Mouse (Mus musculus) hindbrain, postnatal 0 days (tissue): ENCODE measurements at regions not wholly inside any gene's neighbourhood (a gene's known extent, or its start where the extent isn't known, plus 50 kb on each side); places are given as distances from the start of the nearest gene placed in this dataset.

Source experiments
- ATAC-seq: fragments of 200-750 bp; cut with Nextera tagmentation; 2 replicates; pipeline ENCODE4 v1.8.0; 2017; ENCODE audit warnings: mild to moderate bottlenecking, moderate TSS enrichment, moderate library complexity
- DNase-seq: peaks from one replicate; pipeline ENCODE4 v3.0.0-alpha.2; 2015; ENCODE audit warnings: low spot score
- H3K27ac ChIP-seq: fragments of 300-500 bp; sonication (generic); 2 replicates; pipeline ENCODE4 v1.5.1; 2014; ENCODE audit warnings: mild to moderate bottlenecking
- H3K27me3 ChIP-seq: fragments of 300-500 bp; sonication (generic); 2 replicates; pipeline ENCODE4 v1.6.1; 2014; ENCODE audit warnings: low read length, mixed read lengths; ENCODE audit not compliant: insufficient read depth
- H3K36me3 ChIP-seq: fragments of 300-500 bp; sonication (generic); 2 replicates; pipeline ENCODE4 v1.6.1; 2014; ENCODE audit warnings: low read length, mixed read lengths; ENCODE audit not compliant: insufficient read depth
- H3K4me1 ChIP-seq: fragments of 300-500 bp; sonication (generic); 2 replicates; pipeline ENCODE4 v1.6.1; 2014; ENCODE audit warnings: antibody characterized with exemption, low read length, mixed read lengths; ENCODE audit not compliant: insufficient read depth
- H3K4me2 ChIP-seq: fragments of 300-500 bp; sonication (generic); 2 replicates; pipeline ENCODE4 v1.6.1; 2014; ENCODE audit warnings: low read depth, mild to moderate bottlenecking, low read length, moderate library complexity, mixed read lengths
- H3K4me3 ChIP-seq: fragments of 300-500 bp; sonication (generic); 2 replicates; pipeline ENCODE4 v1.5.1; 2014; ENCODE audit warnings: low read length
- H3K9ac ChIP-seq: fragments of 300-500 bp; sonication (generic); replicated peaks from 2 replicates; pipeline ENCODE4 v1.6.1; 2014; ENCODE audit warnings: mild to moderate bottlenecking, low read length, moderate library complexity, mixed read lengths
- H3K9me3 ChIP-seq: fragments of 300-500 bp; sonication (generic); 2 replicates; pipeline ENCODE4 v1.6.1; 2016; ENCODE audit warnings: low read length, mixed read lengths
- CTCF ChIP-seq: IDR thresholded peaks from 2 replicates; pipeline ENCODE4 v1.5.1; 2016; ENCODE audit warnings: antibody characterized with exemption, control low read depth, low read depth
- WGBS: fragments of 180-500 bp; shearing (Covaris S2); extraction: QIAGEN DNeasy Blood & Tissue Kit; methylation state at CpG from one replicate; pipeline ENCODE4 v1.1.7; 2014; 5-methylcytosine and 5-hydroxymethylcytosine counted together

GRCm38 (mm10) chr5:64461592-64461991 lies 305.5 kb downstream of the Tbc1d1 start:
- no peak overlapping the region for H3K27ac ChIP-seq
- DNase-seq (no peak), ATAC-seq (no peak)
- WGBS, result 87% methylated on average over 4 of the region's 4 CpGs
- TF ChIP-seq CTCF, result no peak
- no peak overlapping the region for H3K9ac ChIP-seq
- H3K4me3 ChIP-seq, result no peak overlapping the region
- no peak overlapping the region for H3K4me2 ChIP-seq
- no peaks in the 10 kb centered on the region for H3K27me3 ChIP-seq
- H3K9me3 ChIP-seq, result no peaks in the 10 kb centered on the region
- H3K36me3 ChIP-seq, result no peaks in the 10 kb centered on the region
- no peaks in the 10 kb centered on the region for H3K4me1 ChIP-seq

GRCm38 (mm10) chr5:64462411-64462810 lies 306.3 kb downstream of the Tbc1d1 start:
- no peak for DNase-seq
- H3K9ac ChIP-seq, result no peak overlapping the region
- H3K9me3 ChIP-seq, result no peaks in the 10 kb centered on the region
- no peak for ATAC-seq
- no peaks in the 10 kb centered on the region for H3K36me3 ChIP-seq
- no peak overlapping the region for H3K4me3 ChIP-seq
- 60% methylated on average over 3 of the region's 3 CpGs for WGBS
- H3K4me2 ChIP-seq, result no peak overlapping the region
- H3K27ac ChIP-seq, result no peak overlapping the region
- TF ChIP-seq CTCF, result no peak
- H3K27me3 ChIP-seq, result no peaks in the 10 kb centered on the region
- no peaks in the 10 kb centered on the region for H3K4me1 ChIP-seq

- no peak overlapping the region for H3K4me2 ChIP-seq
- DNase-seq (no peak), ATAC-seq (no peak)
- H3K9me3 ChIP-seq, result no peaks in the 10 kb centered on the region
- 79% methylated on average over 5 of the region's 5 CpGs for WGBS
- no peaks in the 10 kb centered on the region for H3K4me1 ChIP-seq
- no peaks in the 10 kb centered on the region for H3K36me3 ChIP-seq
- no peaks in the 10 kb centered on the region for H3K27me3 ChIP-seq
- no peak overlapping the region for H3K27ac ChIP-seq
- H3K4me3 ChIP-seq, result no peak overlapping the region
- no peak for TF ChIP-seq CTCF
- no peak overlapping the region for H3K9ac ChIP-seq
Measured at GRCm38 (mm10) chr5:64463570-64463969, 307.5 kb downstream of the Tbc1d1 start.

GRCm38 (mm10) chr5:64466320-64466719 lies 310.2 kb downstream of the Tbc1d1 start:
- H3K9me3 ChIP-seq, result no peaks in the 10 kb centered on the region
- DNase-seq (no peak), ATAC-seq (no peak)
- H3K9ac ChIP-seq, result no peak overlapping the region
- H3K4me2 ChIP-seq, result no peak overlapping the region
- WGBS, result 88% methylated on average over 3 of the region's 3 CpGs
- H3K27ac ChIP-seq, result no peak overlapping the region
- no peaks in the 10 kb centered on the region for H3K4me1 ChIP-seq
- no peaks in the 10 kb centered on the region for H3K27me3 ChIP-seq
- no peaks in the 10 kb centered on the region for H3K36me3 ChIP-seq
- no peak for TF ChIP-seq CTCF
- H3K4me3 ChIP-seq, result no peak overlapping the region

- Histone ChIP-seq H3K4me2 (no peak overlapping the region), H3K27me3 (no peaks in the 10 kb centered on the region), H3K4me3 (no peak overlapping the region), H3K36me3 (no peaks in the 10 kb centered on the region), H3K9ac (no peak overlapping the region), H3K9me3 (no peaks in the 10 kb centered on the region), H3K27ac (no peak overlapping the region), H3K4me1 (no peaks in the 10 kb centered on the region)
- DNase-seq, result no peak
- no peak for TF ChIP-seq CTCF
- 53% methylated on average over 3 of the region's 3 CpGs for WGBS
- ATAC-seq, result no peak
Measured at GRCm38 (mm10) chr5:64467856-64468255, 311.8 kb downstream of the Tbc1d1 start.

- TF ChIP-seq CTCF, result no peak
- no peak overlapping the region for H3K9ac ChIP-seq
- H3K27me3 ChIP-seq, result no peaks in the 10 kb centered on the region
- no peaks in the 10 kb centered on the region for H3K36me3 ChIP-seq
- H3K9me3 ChIP-seq, result no peaks in the 10 kb centered on the region
- H3K4me1 ChIP-seq, result no peaks in the 10 kb centered on the region
- DNase-seq (no peak), ATAC-seq (no peak)
- H3K4me3 ChIP-seq, result no peak overlapping the region
- H3K27ac ChIP-seq, result no peak overlapping the region
- no peak overlapping the region for H3K4me2 ChIP-seq
- WGBS, result 81% methylated on average over 7 of the region's 7 CpGs
Measured at GRCm38 (mm10) chr5:64468307-64468706, 312.2 kb downstream of the Tbc1d1 start.

GRCm38 (mm10) chr5:64472008-64472407 lies 315.9 kb downstream of the Tbc1d1 start:
- no peaks in the 10 kb centered on the region for H3K27me3 ChIP-seq
- no peaks in the 10 kb centered on the region for H3K4me1 ChIP-seq
- 92% methylated on average over 3 of the region's 3 CpGs for WGBS
- H3K9me3 ChIP-seq, result no peaks in the 10 kb centered on the region
- no peak overlapping the region for H3K9ac ChIP-seq
- no peak overlapping the region for H3K4me3 ChIP-seq
- no peak for ATAC-seq
- no peaks in the 10 kb centered on the region for H3K36me3 ChIP-seq
- H3K27ac ChIP-seq, result no peak overlapping the region
- no peak for DNase-seq
- H3K4me2 ChIP-seq, result no peak overlapping the region
- no peak for TF ChIP-seq CTCF
